Mouse (Mus musculus) layer of hippocampus, adult 9-11 months (tissue): ENCODE data around the gene Map3k21.

ENCODE experiments used
- DNase-seq: peaks from one replicate; pipeline ENCODE4 v3.0.0; 2022

Map3k21 gene

DNA sequence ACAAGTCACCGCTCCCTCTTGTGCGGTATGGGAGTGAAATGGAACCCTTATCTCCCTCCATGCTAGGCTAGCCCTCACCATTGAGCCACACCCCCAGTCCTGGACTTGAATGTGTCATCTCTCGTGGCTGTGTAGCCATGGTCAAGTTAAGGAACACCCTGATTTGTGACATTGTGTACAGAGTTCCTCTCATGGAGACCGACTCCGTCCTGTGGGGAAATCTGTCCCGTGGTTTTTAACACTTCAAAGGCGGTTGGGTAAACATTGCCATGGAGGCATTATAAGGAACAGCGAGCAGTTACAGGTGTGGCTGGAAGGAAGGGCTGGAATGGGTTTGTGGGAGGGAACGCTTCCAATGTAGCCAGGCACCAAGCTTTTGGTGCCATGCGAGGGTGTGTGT is 6.8 kb downstream of the Map3k21 start:
- no peak for DNase-seq

DNA sequence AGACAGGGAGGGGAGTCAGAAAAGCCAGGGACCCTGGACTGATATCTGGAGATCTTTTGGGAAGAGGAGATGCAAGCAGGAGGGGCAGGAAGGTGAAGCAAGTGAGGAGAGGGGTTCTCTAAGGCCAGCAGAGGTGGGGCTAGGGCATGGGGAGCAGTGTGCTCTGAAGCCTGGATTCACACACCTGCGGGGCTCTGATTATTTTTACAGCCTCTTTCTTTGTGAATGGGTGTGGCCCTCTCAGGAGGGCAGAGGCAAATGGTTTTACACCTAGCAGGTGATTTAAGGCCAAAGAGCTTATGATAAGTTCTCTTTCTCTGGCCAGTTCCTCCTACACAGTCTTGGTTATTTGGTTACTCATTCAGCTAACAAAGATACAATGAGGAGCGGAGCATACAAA is 8.5 kb downstream of the Map3k21 start:
- DNase-seq = no peak

GRCm38 (mm10) chr8:125919560-125919959 is 9.3 kb downstream of the Map3k21 start:
- no peak for DNase-seq

DNA sequence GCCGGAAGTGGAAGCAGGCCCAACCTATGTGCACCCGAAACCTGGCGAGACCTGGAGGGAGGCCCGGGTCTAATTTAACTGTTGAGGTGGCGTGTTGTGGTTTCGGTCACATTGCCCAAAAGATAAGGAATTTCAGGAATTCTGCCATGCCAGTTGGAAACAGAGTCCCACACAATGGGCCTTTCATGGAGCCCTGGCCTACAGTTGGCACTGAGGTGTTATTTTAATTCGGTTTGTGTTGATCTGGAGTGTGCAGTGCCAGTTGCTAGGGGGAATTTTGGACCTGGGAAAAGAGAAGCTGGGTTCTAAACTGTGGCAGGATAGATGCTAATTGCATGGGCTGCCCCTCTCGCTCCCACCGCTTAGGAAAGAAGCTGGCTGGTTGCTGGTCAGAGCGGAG is 10.0 kb downstream of the Map3k21 start:
- DNase-seq = no peak

DNA sequence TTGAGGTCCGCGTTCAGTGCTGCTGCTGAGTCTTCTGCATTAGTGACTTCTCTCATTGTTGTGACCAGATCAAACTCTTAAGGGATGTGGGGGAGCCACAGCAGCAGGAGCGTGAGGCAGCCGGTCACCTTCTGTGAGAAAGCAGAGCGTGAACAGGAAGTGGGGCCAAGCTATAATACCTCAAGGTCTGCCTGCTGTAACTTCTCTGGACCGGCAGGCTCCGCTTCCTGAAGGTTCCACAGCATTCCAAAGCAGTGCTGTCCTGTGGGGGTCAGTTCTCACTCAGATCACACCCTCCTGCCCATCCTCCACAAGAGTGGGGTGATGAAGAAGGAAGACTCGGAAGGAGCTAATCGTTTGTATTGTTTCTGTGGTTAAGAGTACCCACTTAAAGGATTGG is 10.5 kb downstream of the Map3k21 start:
- DNase-seq = no peak

- DNase-seq = no peak
These were observed 12.1 kb downstream of the Map3k21 start for GRCm38 (mm10) chr8:125922333-125922732.

DNA sequence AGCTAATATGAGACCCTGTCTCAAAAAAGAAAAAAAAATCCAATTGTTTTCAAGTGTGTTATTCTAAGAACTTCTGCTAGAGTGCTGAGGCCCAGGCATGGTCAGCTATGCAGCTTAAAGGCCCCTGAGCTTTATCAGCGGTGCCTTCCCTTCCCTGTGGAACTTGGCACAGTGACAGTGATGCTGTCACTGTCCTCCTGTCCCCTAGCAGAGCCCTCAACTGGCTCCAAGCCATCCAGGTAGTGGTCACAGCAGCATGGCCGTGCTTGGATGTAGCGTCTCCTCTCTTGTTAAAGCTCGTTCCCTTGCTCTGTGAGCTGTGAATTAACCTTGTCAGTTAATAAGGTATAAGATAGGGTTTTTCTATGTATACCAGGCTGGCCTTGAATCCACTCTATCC is 16.4 kb downstream of the Map3k21 start:
- DNase-seq = no peak

DNA sequence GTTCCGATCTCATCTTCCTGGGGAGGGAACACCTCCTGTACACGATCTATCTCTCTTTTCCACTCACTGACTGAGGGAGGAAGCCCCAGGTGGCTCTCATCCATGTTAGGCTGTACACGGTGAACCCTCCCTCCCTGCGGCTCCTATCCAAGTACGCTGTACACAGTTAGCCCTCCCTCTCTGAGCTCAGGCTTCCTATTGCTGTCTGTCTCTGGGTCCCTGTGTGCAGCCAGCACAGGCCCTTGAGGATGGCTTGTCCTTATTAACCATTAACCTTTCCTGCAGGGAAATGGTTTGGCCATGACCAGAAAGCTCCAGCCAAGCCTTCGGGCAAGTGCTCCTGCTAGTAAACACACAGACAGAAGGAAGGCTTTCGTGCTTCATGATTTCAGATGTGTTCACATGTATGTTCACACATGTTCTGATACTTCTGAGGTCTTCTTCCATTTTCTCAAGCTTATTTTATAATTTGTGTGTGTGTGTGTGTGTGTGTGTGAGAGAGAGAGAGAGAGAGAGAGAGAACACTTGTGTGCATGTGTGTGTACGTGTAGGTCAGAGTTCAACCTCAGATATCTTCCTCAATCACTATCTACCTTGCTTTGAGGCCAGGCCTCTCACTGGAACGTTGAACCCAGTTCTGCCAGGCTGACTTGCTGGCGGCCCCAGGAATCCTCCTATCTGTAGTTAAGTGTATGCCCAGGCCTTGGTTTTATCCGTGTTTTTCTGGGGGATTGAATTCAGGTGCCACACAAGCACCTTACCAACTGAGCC is 20.2 kb downstream of the Map3k21 start:
- no peak for DNase-seq

GRCm38 (mm10) chr8:125931822-125932221 is 21.6 kb downstream of the Map3k21 start:
- DNase-seq = no peak

GRCm38 (mm10) chr8:125935649-125936048 is 25.4 kb downstream of the Map3k21 start:
- DNase-seq = peak; percentile 58

GRCm38 (mm10) chr8:125944511-125944910 is 34.3 kb downstream of the Map3k21 start:
- DNase-seq = no peak

DNA sequence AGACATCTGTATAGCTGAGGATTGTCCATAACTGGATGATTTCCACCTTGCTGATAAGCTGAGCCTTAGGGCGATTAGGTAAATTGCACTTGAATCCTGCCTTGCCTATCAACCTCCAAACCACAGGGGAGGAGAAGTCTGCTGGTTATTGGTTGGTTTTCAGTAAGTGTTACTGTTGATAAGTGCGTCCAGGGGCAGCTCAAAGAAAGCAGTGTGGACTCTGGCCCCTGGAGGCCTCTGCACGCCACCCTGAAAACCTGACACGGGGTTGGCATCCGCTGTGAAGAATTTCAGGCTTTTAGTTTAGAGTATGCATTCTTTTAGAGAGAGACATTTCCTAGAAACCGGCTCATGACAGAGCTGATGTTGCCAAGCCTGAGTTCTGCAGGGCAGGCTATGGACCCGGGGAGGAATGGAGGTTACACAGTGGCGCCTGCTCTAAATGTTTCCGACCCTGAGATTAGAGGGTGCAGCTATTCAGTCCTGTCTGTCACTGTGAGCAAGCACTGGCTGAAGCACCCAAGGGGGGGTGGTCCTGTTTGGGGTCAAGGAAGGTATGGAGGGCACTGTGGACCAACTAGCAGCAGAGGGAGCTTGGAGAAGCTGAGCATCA is 38.6 kb downstream of the Map3k21 start:
- DNase-seq = no peak

- peak; percentile 89 for DNase-seq
These were observed 40.0 kb downstream of the Map3k21 start for GRCm38 (mm10) chr8:125950007-125950940.

- no peak for DNase-seq
These were observed 45.4 kb downstream of the Map3k21 start for GRCm38 (mm10) chr8:125955671-125956070.

GRCm38 (mm10) chr8:125956796-125957195 is 46.5 kb downstream of the Map3k21 start:
- DNase-seq = no peak

DNA sequence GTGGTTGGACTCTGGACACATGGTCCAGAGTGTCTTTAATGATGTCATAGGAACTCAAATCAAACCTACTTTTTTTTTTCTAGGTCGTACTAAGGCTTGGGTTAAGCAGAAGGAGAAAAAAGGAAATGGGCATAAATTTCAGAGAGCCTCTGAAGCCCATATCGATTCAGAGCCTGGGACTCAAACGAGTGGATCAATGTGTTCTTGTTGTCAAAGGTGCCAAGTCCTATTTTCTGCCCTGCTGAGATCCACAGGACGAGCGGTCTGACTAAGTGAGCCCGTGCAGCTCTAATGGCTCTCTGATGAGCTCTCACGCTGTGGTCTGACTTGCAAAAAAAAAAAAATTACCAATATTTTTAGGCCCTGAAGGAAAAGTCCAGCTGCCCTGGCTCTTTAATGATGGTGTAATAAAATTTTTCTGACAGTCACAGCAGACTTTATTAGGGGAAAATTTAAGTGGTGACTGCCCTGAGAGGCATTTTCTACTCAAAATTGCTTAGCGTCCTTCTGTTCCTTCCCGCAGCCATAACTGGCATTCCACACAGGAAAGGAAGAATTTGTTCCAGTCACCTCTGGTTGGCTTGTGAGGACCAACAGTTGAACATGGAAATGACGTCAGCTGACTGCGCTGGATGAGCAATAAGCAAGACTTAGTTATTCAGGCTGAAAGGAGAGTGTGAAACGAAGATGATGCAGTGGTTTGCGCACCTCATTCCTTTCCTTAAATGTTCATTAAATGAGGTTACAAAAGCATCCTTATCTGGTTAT is 47.2 kb downstream of the Map3k21 start:
- no peak for DNase-seq

GRCm38 (mm10) chr8:125957994-125958368 is 47.7 kb downstream of the Map3k21 start:
- DNase-seq = no peak

DNA sequence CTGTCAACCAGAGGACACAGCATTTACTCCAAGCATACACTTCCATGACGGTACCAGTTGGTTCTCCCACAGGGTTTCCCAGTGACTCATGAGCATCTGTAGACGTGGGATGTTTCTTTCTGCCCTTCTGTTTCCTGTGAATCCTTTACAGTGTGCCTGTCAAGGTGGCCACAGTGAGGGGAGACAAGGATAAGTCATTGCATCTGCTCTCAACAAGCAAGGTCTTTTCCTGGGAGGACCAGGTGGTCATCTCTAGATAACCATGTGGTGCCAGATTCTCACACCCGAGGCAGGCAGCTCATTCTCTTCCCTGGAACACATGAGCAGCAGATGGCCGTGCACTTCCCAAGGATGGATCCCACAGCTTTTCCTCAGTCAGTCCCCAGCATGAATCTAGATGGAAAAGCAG is 49.1 kb downstream of the Map3k21 start:
- peak; percentile 92 for DNase-seq

- DNase-seq = no peak
These were observed 49.8 kb downstream of the Map3k21 start for GRCm38 (mm10) chr8:125960037-125960436.

DNA sequence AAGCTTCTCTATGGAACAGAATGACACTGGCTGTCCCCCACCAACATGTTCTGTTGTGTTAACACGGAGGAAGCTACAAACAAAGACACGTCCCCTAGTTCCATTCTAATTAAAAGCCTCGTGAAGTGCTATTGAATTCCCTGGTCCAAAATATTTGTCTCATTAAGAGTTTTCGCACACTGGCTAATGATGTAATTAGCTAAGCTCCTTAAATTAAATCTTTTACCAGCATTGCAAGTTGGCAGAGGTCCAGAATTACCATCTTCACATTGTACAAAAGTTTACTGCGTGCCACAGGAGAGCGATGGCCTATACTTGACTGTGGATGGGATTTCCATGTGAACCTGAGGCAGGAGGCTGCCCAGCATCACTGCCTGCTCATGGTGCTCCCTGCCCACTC is 51.5 kb downstream of the Map3k21 start:
- no peak for DNase-seq

DNA sequence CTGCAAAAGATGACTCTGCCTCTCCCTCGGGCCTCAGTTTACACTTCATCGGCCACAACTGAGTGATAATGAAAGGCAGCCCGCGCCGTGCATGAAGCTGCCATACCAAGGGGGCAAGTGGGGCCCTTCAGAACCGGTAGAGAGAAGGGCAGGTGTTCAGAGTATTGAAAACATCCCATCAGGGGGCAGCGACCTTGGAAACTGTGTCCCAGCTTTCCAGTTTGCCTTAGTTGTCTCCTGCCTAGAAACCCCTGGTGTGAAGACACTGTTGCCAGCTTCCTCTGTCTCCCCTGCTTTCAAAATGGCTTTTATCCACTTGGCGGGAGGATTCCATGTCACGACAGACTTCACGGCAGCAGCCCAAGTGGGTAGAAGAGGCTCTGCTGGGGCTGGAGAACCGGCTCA is 53.6 kb downstream of the Map3k21 start:
- no peak for DNase-seq

- peak; percentile 68 for DNase-seq
These were observed 61.1 kb downstream of the Map3k21 start for GRCm38 (mm10) chr8:125971336-125971735.

- DNase-seq = no peak
These were observed 65.7 kb downstream of the Map3k21 start for GRCm38 (mm10) chr8:125975981-125976380.
